Mouse (Mus musculus) small intestine, adult 2 months (tissue): ENCODE measurements around the gene Afdn. TPM values are rescaled to one million over a fixed set of nuclear protein-coding genes. Genes with fewer than 3 reads are reported as not detected.
"Not testable (repeated sequence)": the region's sequence is repeated elsewhere in the genome, so short reads cannot be mapped to it uniquely, and the experiment has no call there.

Experiments
- H3K27ac ChIP-seq: fragments of 200-500 bp; 2 replicates; pipeline ENCODE4 v1.5.1; 2012; ENCODE audit warnings: low read depth, low read length, control low read depth, inconsistent platforms; ENCODE audit not compliant: insufficient read depth
- H3K27me3 ChIP-seq: fragments of 200-500 bp; 2 replicates; pipeline ENCODE4 v1.6.1; 2012; ENCODE audit warnings: mild to moderate bottlenecking, moderate library complexity, low read length, inconsistent platforms; ENCODE audit not compliant: control insufficient read depth, insufficient read depth
- H3K36me3 ChIP-seq: fragments of 200-500 bp; 2 replicates; pipeline ENCODE4 v1.6.1; 2012; ENCODE audit warnings: mild to moderate bottlenecking, low read length, control low read depth, inconsistent platforms; ENCODE audit not compliant: control insufficient read depth, insufficient read depth
- H3K4me1 ChIP-seq: fragments of 200-500 bp; 2 replicates; pipeline ENCODE4 v1.6.1; 2012; ENCODE audit warnings: low read length, inconsistent platforms, mixed read lengths; ENCODE audit not compliant: control insufficient read depth, insufficient read depth, insufficient read length
- H3K4me3 ChIP-seq: fragments of 200-500 bp; 2 replicates; pipeline ENCODE4 v1.5.1; 2012; ENCODE audit warnings: low read depth, mild to moderate bottlenecking, control low read depth, inconsistent platforms, low read length, moderate library complexity
- CTCF ChIP-seq: fragments of 200-500 bp; IDR thresholded peaks from 2 replicates; pipeline ENCODE4 v1.5.1; 2012; ENCODE audit warnings: low read depth, mild to moderate bottlenecking, control low read depth, inconsistent platforms, low read length, moderate library complexity, mixed read lengths; ENCODE audit not compliant: insufficient replicate concordance, insufficient read length; ENCODE audit errors: extremely low read depth
- POLR2A ChIP-seq: fragments of 200-500 bp; IDR thresholded peaks from 2 replicates; pipeline ENCODE4 v1.6.1; 2012; ENCODE audit warnings: low read depth, mild to moderate bottlenecking, control low read depth, inconsistent platforms, low read length, moderate library complexity
- WGBS: fragments of 180-500 bp; shearing (Covaris S2); methylation state at CpG from one replicate; pipeline ENCODE4 v1.1.7; 2018; 5-methylcytosine and 5-hydroxymethylcytosine counted together
- polyA plus RNA-seq: library from polyadenylated mRNA; depleted of rRNA; stranded (reverse); fragments of >200 nt; gene quantifications from 2 replicates; pipeline ENCODE4 v1.2.3, GENCODE M21; 2012

The Afdn gene
- polyA plus RNA-seq, 1 experiment = 41.9 TPM

- Histone ChIP-seq H3K27ac (peak overlapping the region; percentile 80), H3K36me3 (no peaks in the 10 kb centered on the region; the same call in 1 of the 2 replicates), H3K27me3 (no peaks in the 10 kb centered on the region), H3K4me1 (peaks cover 6% of the 10 kb centered on the region; the same call in 1 of the 2 replicates), H3K4me3 (no peak overlapping the region)
- TF ChIP-seq CTCF (no peak), POLR2A (no peak)
- 72% methylated on average over 1 of the region's 1 CpGs for WGBS
These were observed 8.2 kb downstream of the Afdn start for GRCm38 (mm10) chr17:13768531-13768930.

DNA sequence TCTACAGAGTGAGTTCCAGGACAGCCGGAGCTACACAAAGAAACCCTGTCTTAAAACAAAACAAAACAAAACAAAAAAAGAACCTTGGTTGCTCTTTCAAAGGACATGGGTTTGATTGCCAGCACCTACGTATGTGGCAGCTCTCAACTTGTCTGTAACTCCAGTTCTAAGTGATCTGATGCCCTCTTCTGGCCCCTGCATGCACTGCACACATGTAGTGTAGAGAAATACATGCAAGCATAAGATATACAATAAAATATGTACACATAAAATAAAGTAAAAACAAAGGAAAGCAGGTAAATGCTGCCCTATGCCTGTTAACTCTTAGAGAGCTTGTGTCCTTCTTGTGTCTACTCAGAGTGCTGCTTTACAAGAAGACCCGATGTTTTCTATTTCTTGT, 8.9 kb downstream of the Afdn start:
- Histone ChIP-seq H3K36me3 (no peaks in the 10 kb centered on the region; the same call in 1 of the 2 replicates), H3K4me1 (peaks cover 6% of the 10 kb centered on the region; the same call in 1 of the 2 replicates), H3K27me3 (no peaks in the 10 kb centered on the region), H3K27ac (peak overlapping the region; percentile 80; the same call in 1 of the 2 replicates), H3K4me3 (no peak overlapping the region)
- 95% methylated on average over 3 of the region's 3 CpGs for WGBS
- TF ChIP-seq POLR2A (no peak), CTCF (no peak)

DNA sequence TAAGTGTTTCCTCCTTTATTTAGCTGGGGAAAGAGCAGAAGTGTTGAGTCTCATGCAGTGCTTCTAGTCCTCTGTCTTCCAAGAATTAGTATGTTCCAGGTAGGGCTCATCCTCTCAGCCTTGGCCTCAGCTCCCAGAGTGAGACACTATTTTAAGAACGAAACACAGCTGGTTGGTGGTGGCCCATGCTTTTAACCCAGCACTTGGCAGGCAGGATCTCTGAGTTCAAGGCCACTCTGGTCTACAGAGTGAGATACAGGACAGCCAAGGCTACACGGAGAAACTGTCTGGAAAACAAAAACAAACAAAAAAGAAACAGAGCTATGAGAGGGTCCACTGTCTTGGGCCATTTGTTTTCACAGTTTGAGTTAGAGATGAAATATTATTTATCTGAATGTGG, 17.3 kb downstream of the Afdn start:
- WGBS = 47% methylated on average over 2 of the region's 2 CpGs
- Histone ChIP-seq H3K27ac (no peak overlapping the region), H3K36me3 (no peaks in the 10 kb centered on the region), H3K4me1 (no peaks in the 10 kb centered on the region), H3K27me3 (no peaks in the 10 kb centered on the region), H3K4me3 (no peak overlapping the region)
- TF ChIP-seq POLR2A (no peak), CTCF (no peak)

DNA sequence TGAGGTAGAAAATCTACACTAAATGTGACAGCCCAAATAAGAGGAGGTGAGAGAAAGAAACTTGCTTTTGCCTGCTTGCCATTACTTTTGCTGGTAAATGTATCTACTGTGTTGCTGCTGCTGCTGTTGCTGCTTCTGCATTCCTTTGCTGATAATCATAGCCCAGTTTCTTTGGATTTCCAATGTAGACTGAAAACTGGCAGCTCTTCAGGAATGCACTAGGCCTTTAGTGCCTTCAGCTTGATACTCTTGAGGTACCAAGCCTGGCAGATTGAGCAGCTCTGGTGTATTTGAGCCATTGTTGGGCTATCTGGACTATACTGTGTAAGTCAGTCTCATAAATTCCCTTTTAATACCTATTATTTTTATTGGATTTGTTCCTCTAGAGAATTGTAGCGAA, 18.5 kb downstream of the Afdn start:
- Histone ChIP-seq H3K4me1 (0 out of 2 replicates have a peak, but pooled peaks cover 3% of the 10 kb centered on the region), H3K27ac (no peak overlapping the region), H3K36me3 (no peaks in the 10 kb centered on the region), H3K27me3 (no peaks in the 10 kb centered on the region), H3K4me3 (no peak overlapping the region)
- TF ChIP-seq CTCF (no peak), POLR2A (no peak)
- 95% methylated on average over 1 of the region's 1 CpGs for WGBS

- no peak overlapping the region for H3K27ac ChIP-seq
- 86% methylated on average over 5 of the region's 5 CpGs for WGBS
- no peaks in the 10 kb centered on the region for H3K36me3 ChIP-seq
- TF ChIP-seq POLR2A (no peak), CTCF (no peak)
- H3K27me3 ChIP-seq = no peaks in the 10 kb centered on the region
- H3K4me1 ChIP-seq = peaks cover 6% of the 10 kb centered on the region; the same call in 1 of the 2 replicates
- no peak overlapping the region for H3K4me3 ChIP-seq
These were observed 21.6 kb downstream of the Afdn start for GRCm38 (mm10) chr17:13781948-13782347.

GRCm38 (mm10) chr17:13783469-13783868, 23.1 kb downstream of the Afdn start:
- peaks cover 6% of the 10 kb centered on the region; the same call in 1 of the 2 replicates for H3K4me1 ChIP-seq
- no peak overlapping the region for H3K4me3 ChIP-seq
- 40% methylated on average over 1 of the region's 1 CpGs for WGBS
- no peaks in the 10 kb centered on the region for H3K27me3 ChIP-seq
- no peak overlapping the region for H3K27ac ChIP-seq
- TF ChIP-seq POLR2A = no peak
- no peak for TF ChIP-seq CTCF
- H3K36me3 ChIP-seq = no peaks in the 10 kb centered on the region

DNA sequence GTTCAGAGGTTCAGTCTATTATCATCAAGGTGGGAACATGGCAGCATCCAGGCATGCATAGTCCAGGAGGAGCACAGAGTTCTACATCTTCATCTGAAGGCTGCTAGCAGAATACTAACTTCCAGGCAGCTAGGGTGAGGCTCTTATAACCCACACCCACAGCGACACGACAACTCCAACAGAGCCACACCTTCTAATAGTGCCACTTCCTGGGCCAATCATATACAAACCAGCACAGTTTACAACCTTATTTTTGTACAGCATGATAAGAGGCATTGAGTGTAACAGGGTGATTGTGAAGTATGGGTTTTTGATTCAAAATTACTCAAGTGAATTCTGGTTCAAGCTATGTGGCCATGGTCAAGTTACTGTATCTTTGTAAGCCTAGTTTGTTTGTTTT, 29.7 kb downstream of the Afdn start:
- not testable (repeated sequence) for H3K36me3 ChIP-seq, H3K4me1 ChIP-seq, H3K27ac ChIP-seq, H3K27me3 ChIP-seq, H3K4me3 ChIP-seq
- WGBS = 17% methylated on average over 2 of the region's 2 CpGs

DNA sequence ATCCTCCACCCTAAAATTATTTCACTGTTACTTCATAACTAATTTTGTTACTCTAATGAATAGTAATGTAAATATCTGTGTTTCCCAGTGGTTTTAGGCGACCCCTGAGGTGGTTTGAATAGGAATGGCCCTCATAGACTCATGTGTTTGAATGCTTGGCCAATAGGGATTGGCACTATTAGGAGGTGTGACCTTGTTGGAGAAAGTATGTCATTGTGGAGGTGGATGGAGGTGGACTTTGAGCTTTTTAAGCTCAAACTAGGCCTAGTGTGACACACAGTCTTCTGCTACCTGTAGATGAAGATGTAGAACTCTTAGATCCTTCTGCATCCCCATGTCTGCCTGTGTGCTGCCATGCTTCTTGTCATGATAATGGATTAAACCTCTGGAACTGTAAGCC, 37.4 kb downstream of the Afdn start:
- Histone ChIP-seq H3K36me3 (no peaks in the 10 kb centered on the region), H3K27ac (no peak overlapping the region), H3K27me3 (no peaks in the 10 kb centered on the region), H3K4me3 (no peak overlapping the region), H3K4me1 (peaks cover 11% of the 10 kb centered on the region; the same call in 1 of the 2 replicates)
- WGBS = 78% methylated on average over 1 of the region's 1 CpGs
- TF ChIP-seq CTCF (no peak), POLR2A (no peak)
